Mouse (Mus musculus) lung, embryonic 14.5 days (tissue): ENCODE measurements at regions not wholly inside any gene's neighbourhood (a gene's known extent, or its start where the extent isn't known, plus 50 kb on each side); places are given as distances from the start of the nearest gene placed in this dataset.

Experiments used
- ATAC-seq: fragments of 200-750 bp; cut with Nextera tagmentation; 2 replicates; pipeline ENCODE4 v1.8.0; 2017; ENCODE audit warnings: mild to moderate bottlenecking, moderate TSS enrichment, moderate library complexity; ENCODE audit not compliant: insufficient read depth
- DNase-seq: peaks from one replicate; pipeline ENCODE4 v3.0.0-alpha.2; 2015
- H3K27ac ChIP-seq: fragments of 300-500 bp; sonication (generic); 2 replicates; pipeline ENCODE4 v1.5.1; 2014; ENCODE audit warnings: low read depth, mild to moderate bottlenecking, moderate library complexity
- H3K27me3 ChIP-seq: fragments of 300-500 bp; sonication (generic); 2 replicates; pipeline ENCODE4 v1.6.1; 2014; ENCODE audit warnings: low read length, control low read depth; ENCODE audit not compliant: insufficient read depth
- H3K36me3 ChIP-seq: fragments of 300-500 bp; sonication (generic); 2 replicates; pipeline ENCODE4 v1.6.1; 2014; ENCODE audit warnings: control low read depth; ENCODE audit not compliant: insufficient read depth
- H3K4me1 ChIP-seq: fragments of 300-500 bp; sonication (generic); 2 replicates; pipeline ENCODE4 v1.6.1; 2014; ENCODE audit warnings: antibody characterized with exemption, control low read depth; ENCODE audit not compliant: insufficient read depth
- H3K4me2 ChIP-seq: fragments of 300-500 bp; sonication (generic); 2 replicates; pipeline ENCODE4 v1.6.1; 2014; ENCODE audit warnings: mild to moderate bottlenecking
- H3K4me3 ChIP-seq: fragments of 300-500 bp; sonication (generic); 2 replicates; pipeline ENCODE4 v1.5.1; 2014; ENCODE audit warnings: low read depth, low read length
- H3K9ac ChIP-seq: fragments of 300-500 bp; sonication (generic); 2 replicates; pipeline ENCODE4 v1.6.1; 2014
- H3K9me3 ChIP-seq: fragments of 300-500 bp; sonication (generic); 2 replicates; pipeline ENCODE4 v1.6.1; 2016; ENCODE audit warnings: low read depth, low read length, control low read depth
- CTCF ChIP-seq: IDR thresholded peaks from 2 replicates; pipeline ENCODE4 v1.5.1; 2016; ENCODE audit warnings: antibody characterized with exemption, low read depth
- WGBS: fragments of 180-500 bp; shearing (Covaris S2); extraction: QIAGEN DNeasy Blood & Tissue Kit; methylation state at CpG from one replicate; pipeline ENCODE4 v1.1.7; 2014; 5-methylcytosine and 5-hydroxymethylcytosine counted together

- no peak overlapping the region for H3K27ac ChIP-seq
- H3K4me2 ChIP-seq = no peak overlapping the region
- H3K4me1 ChIP-seq = no peaks in the 10 kb centered on the region
- no peaks in the 10 kb centered on the region for H3K36me3 ChIP-seq
- no peak for TF ChIP-seq CTCF
- ATAC-seq (no peak), DNase-seq (no peak)
- no peaks in the 10 kb centered on the region for H3K27me3 ChIP-seq
- no peak overlapping the region for H3K9ac ChIP-seq
- no peaks in the 10 kb centered on the region for H3K9me3 ChIP-seq
- WGBS = 88% methylated on average over 1 of the region's 1 CpGs
- H3K4me3 ChIP-seq = no peak overlapping the region
Observed at GRCm38 (mm10) chr13:16668652-16669051, 657.0 kb downstream of the Inhba start.

GRCm38 (mm10) chr13:16669281-16669680 lies 657.6 kb downstream of the Inhba start:
- Histone ChIP-seq H3K4me3 (no peak overlapping the region), H3K4me2 (no peak overlapping the region), H3K9ac (no peak overlapping the region), H3K27me3 (no peaks in the 10 kb centered on the region), H3K9me3 (no peaks in the 10 kb centered on the region), H3K36me3 (no peaks in the 10 kb centered on the region), H3K27ac (no peak overlapping the region), H3K4me1 (no peaks in the 10 kb centered on the region)
- DNase-seq = no peak
- WGBS = 91% methylated on average over 1 of the region's 1 CpGs
- no peak for TF ChIP-seq CTCF
- ATAC-seq = no peak

GRCm38 (mm10) chr13:16670047-16670733 lies 658.5 kb downstream of the Inhba start:
- no peak for ATAC-seq
- Histone ChIP-seq H3K27ac (no peak overlapping the region), H3K27me3 (no peaks in the 10 kb centered on the region), H3K36me3 (no peaks in the 10 kb centered on the region), H3K9ac (no peak overlapping the region), H3K4me3 (no peak overlapping the region), H3K4me2 (no peak overlapping the region), H3K4me1 (no peaks in the 10 kb centered on the region), H3K9me3 (no peaks in the 10 kb centered on the region)
- peak; percentile 13 for DNase-seq
- WGBS = 44% methylated on average over 5 of the region's 5 CpGs
- no peak for TF ChIP-seq CTCF

GRCm38 (mm10) chr13:16670736-16671135 lies 659.1 kb downstream of the Inhba start:
- Histone ChIP-seq H3K4me2 (no peak overlapping the region), H3K9ac (no peak overlapping the region), H3K4me3 (no peak overlapping the region), H3K4me1 (no peaks in the 10 kb centered on the region), H3K27me3 (no peaks in the 10 kb centered on the region), H3K9me3 (no peaks in the 10 kb centered on the region), H3K27ac (no peak overlapping the region), H3K36me3 (no peaks in the 10 kb centered on the region)
- TF ChIP-seq CTCF = no peak
- DNase-seq (no peak), ATAC-seq (no peak)

GRCm38 (mm10) chr13:16676873-16677272 lies 665.2 kb downstream of the Inhba start:
- Histone ChIP-seq H3K36me3 (no peaks in the 10 kb centered on the region), H3K27ac (no peak overlapping the region), H3K4me2 (no peak overlapping the region), H3K27me3 (no peaks in the 10 kb centered on the region), H3K4me1 (no peaks in the 10 kb centered on the region), H3K9ac (no peak overlapping the region), H3K9me3 (no peaks in the 10 kb centered on the region), H3K4me3 (no peak overlapping the region)
- DNase-seq = no peak
- ATAC-seq = no peak
- TF ChIP-seq CTCF = no peak
- WGBS = 82% methylated on average over 1 of the region's 1 CpGs

GRCm38 (mm10) chr13:16678246-16679024 lies 666.8 kb downstream of the Inhba start:
- Histone ChIP-seq H3K9ac (no peak overlapping the region), H3K27ac (no peak overlapping the region), H3K4me3 (no peak overlapping the region), H3K4me2 (no peak overlapping the region), H3K27me3 (no peaks in the 10 kb centered on the region), H3K36me3 (no peaks in the 10 kb centered on the region), H3K4me1 (no peaks in the 10 kb centered on the region), H3K9me3 (no peaks in the 10 kb centered on the region)
- 60% methylated on average over 1 of the region's 1 CpGs for whole genome bisulfite sequencing
- ATAC-seq (no peak), DNase-seq (no peak)
- TF ChIP-seq CTCF = no peak

GRCm38 (mm10) chr13:16694201-16694600 lies 682.5 kb downstream of the Inhba start:
- Histone ChIP-seq H3K27me3 (no peaks in the 10 kb centered on the region), H3K4me2 (no peak overlapping the region), H3K36me3 (no peaks in the 10 kb centered on the region), H3K27ac (no peak overlapping the region), H3K9ac (no peak overlapping the region), H3K4me3 (no peak overlapping the region), H3K9me3 (no peaks in the 10 kb centered on the region), H3K4me1 (no peaks in the 10 kb centered on the region)
- ATAC-seq (no peak), DNase-seq (no peak)
- 81% methylated on average over 1 of the region's 1 CpGs for WGBS
- no peak for TF ChIP-seq CTCF
